Mouse (Mus musculus) E14TG2a.4 (cell line): ENCODE measurements at regions not wholly inside any gene's neighbourhood (a gene's known extent, or its start where the extent isn't known, plus 50 kb on each side); places are given as distances from the start of the nearest gene placed in this dataset.

ENCODE experiments used
- H3K27me3 ChIP-seq: 2 replicates; pipeline ENCODE4 v1.6.1; 2014; ENCODE audit warnings: low read length, control low read depth; ENCODE audit not compliant: insufficient read depth
- H3K36me3 ChIP-seq: 2 replicates; pipeline ENCODE4 v1.6.1; 2014; ENCODE audit warnings: low read length, control low read depth; ENCODE audit not compliant: insufficient read depth
- H3K4me1 ChIP-seq: replicated peaks from 2 replicates; pipeline ENCODE4 v1.6.1; 2014; ENCODE audit warnings: low read depth, low read length, control low read depth
- H3K4me3 ChIP-seq: replicated peaks from 2 replicates; pipeline ENCODE4 v1.5.1; 2014; ENCODE audit warnings: mild to moderate bottlenecking, low read length
- H3K9me3 ChIP-seq: 2 replicates; pipeline ENCODE4 v1.6.1; 2014; ENCODE audit warnings: low read length, control low read depth
- CTCF ChIP-seq: conservative IDR thresholded peaks from 2 replicates; pipeline ENCODE4 v1.5.1; 2014; ENCODE audit warnings: low read length
- NANOG ChIP-seq: IDR thresholded peaks from 2 replicates; pipeline ENCODE4 v1.6.1; 2014; ENCODE audit warnings: borderline replicate concordance, low read length, mixed read lengths
- POU5F1 ChIP-seq: IDR thresholded peaks from 2 replicates; pipeline ENCODE4 v1.6.1; 2014; ENCODE audit warnings: low read length, borderline replicate concordance

DNA sequence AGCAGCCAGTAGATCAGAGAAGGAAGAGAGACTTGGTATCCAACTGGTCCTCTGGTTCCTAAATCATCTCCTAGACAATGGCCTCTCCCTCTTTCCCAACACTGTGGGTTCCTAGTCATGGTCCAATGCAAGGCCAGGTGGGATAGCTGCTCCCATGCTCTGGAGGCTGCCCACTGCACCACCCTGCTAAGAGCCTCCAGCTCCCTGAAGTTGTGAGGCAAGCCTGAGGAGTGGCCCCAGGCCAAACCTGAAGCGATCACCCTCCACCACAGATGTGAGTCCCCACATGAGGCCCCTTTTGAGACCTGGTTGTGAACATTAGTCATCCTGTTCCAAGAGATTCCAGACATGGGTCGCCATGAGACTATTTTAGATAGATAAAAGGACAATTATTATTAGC is 96.5 kb upstream of the Ret start:
- Histone ChIP-seq H3K4me1 (no peaks in the 10 kb centered on the region), H3K4me3 (no peak overlapping the region), H3K36me3 (no peaks in the 10 kb centered on the region), H3K9me3 (no peaks in the 10 kb centered on the region), H3K27me3 (peaks cover 41% of the 10 kb centered on the region)
- TF ChIP-seq CTCF = no peak
- no peak for TF ChIP-seq NANOG
- TF ChIP-seq POU5F1 = no peak

DNA sequence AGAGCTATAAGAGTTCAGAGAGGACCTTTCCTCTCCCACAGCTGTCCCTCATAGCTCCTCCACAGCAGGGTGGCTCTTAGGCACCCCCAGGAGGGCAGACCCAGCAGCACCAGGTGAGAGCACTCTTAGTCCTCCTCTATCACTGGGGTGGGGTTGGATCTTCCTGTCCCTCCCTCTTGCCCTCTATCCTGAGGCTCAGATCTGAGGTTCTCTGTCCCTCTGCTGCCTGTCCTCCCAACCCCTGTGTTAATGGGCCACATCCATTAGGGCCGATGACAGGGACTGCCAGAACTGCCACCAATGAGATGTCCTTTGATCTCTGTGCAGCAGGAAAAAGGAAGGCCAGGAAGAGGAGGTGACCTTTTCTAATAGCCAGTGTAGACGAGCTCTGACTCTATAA is 95.4 kb upstream of the Ret start:
- Histone ChIP-seq H3K9me3 (no peaks in the 10 kb centered on the region), H3K27me3 (peaks cover 37% of the 10 kb centered on the region), H3K4me1 (no peaks in the 10 kb centered on the region), H3K36me3 (no peaks in the 10 kb centered on the region), H3K4me3 (no peak overlapping the region)
- TF ChIP-seq NANOG (no peak), CTCF (no peak), POU5F1 (no peak)

DNA sequence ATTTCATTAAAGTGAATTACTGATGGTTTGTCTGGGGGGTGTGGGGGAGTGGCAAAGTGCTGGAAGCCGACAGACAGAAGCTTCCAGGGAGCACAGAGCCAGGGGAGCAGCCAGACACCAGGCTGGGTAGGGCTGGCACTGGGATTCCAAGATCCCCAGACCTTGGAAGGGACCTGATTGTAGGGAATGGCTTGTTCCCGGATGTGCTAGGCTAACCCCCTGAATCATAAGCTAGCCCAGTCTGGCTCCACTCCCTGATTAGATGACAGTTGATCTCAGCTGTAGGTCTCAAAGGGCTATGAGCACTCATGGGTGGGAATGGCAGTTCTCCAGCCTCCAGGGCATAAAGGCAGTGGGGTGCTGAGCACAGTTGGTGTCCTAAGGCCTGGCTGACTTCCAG is 94.8 kb upstream of the Ret start:
- TF ChIP-seq CTCF (no peak), POU5F1 (no peak), NANOG (no peak)
- H3K9me3 ChIP-seq = no peaks in the 10 kb centered on the region
- no peaks in the 10 kb centered on the region for H3K36me3 ChIP-seq
- H3K4me1 ChIP-seq = no peaks in the 10 kb centered on the region
- peaks cover 33% of the 10 kb centered on the region for H3K27me3 ChIP-seq
- H3K4me3 ChIP-seq = no peak overlapping the region

DNA sequence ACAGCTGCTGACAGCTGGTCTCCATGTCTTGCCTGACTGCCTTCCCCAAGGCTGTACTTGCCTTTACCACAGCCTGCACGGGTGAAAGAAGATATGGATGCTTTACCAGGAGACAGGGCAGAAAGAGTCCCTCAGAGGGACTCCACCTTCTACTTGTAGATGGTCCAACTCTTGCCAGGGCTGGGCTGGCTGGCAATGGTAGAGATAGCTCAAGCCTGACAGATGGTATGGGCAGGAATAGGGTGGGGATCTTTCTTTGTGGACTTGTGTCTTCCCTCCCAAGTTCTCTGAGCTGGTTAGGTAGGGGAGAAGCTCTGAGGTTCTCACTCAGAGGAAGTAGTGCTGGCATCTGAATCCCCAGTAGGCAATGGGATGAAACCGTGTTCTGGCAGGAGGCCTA is 93.9 kb upstream of the Ret start:
- Histone ChIP-seq H3K9me3 (no peaks in the 10 kb centered on the region), H3K36me3 (no peaks in the 10 kb centered on the region), H3K4me1 (no peaks in the 10 kb centered on the region), H3K4me3 (no peak overlapping the region), H3K27me3 (peaks cover 28% of the 10 kb centered on the region)
- no peak for TF ChIP-seq POU5F1
- no peak for TF ChIP-seq NANOG
- TF ChIP-seq CTCF = no peak

DNA sequence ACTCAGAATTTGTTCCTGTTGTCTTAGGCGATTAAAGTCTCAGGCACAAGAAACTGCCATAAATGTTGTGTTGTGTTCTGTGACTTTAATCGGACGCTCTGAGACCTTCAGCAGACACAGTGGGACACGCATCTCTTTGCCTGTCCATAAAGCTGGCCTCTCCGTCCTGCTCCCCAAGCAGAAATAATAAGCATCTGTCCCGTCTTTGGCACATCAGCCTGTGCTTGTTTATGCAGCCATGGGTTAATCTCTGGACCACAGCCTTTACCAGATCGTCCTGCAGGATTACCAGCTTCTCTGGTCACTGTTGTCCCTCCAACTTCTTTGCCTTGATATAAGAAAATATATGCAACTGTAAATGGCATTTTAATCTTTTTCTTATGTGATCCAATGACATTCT is 87.7 kb upstream of the Ret start:
- Histone ChIP-seq H3K27me3 (no peaks in the 10 kb centered on the region), H3K36me3 (no peaks in the 10 kb centered on the region), H3K9me3 (peaks cover 5% of the 10 kb centered on the region), H3K4me1 (no peaks in the 10 kb centered on the region), H3K4me3 (no peak overlapping the region)
- TF ChIP-seq NANOG (no peak), POU5F1 (no peak), CTCF (no peak)

DNA sequence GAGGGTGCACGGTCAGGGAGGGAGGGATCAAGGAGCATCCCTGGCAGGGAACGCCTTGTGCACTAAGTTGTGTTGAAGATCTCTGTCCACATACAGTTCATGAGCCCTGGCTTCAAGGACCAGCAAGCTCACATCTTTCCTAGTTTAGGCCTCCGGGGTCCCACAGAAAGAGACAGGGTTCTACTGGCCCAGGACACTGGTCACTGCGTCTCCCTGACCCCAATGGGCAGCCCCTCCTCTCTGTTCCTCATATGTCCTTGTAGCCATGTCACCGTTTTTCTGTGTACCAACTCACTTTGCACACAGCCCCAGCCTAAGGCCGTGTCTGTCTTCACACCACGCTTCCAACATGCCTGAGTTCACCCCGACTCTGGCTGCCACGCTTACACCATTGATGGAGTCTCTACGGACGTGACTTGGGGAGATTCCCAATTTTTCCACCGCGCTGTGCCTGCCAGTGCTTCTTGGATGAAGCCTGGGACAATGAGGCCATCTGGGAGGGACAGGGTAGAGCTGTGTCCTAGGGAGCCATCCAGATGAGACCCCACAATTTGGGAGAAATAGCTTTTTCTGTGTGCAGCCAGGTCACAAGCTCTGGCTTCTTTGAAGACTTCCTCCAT is 86.5 kb upstream of the Ret start:
- no peaks in the 10 kb centered on the region for H3K27me3 ChIP-seq
- no peak overlapping the region for H3K4me3 ChIP-seq
- H3K36me3 ChIP-seq = no peaks in the 10 kb centered on the region
- H3K9me3 ChIP-seq = peaks cover 5% of the 10 kb centered on the region
- H3K4me1 ChIP-seq = no peaks in the 10 kb centered on the region
- TF ChIP-seq POU5F1 (no peak), NANOG (no peak), CTCF (no peak)

DNA sequence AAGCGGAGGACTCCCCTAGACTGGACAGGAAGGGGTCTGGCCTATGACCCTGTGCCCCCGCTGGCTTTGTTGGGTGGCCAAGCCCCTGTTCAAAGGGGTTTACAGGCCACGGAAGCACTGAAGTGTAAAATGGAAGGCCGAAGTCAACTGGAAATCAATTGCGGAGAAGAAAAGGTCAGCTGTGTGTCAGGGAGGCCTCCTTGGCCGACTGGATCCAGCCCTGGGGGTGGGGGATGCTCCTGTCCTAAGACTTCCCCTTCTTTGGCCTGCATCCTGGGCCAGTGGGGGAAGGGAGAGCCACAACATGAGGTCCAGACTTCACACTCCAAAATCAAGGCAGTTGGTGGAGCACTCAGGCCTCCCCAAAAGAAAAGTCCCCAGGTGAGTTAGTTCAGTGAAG is 66.4 kb upstream of the Ret start:
- Histone ChIP-seq H3K36me3 (no peaks in the 10 kb centered on the region), H3K27me3 (no peaks in the 10 kb centered on the region), H3K4me1 (no peaks in the 10 kb centered on the region), H3K4me3 (no peak overlapping the region), H3K9me3 (peaks cover 30% of the 10 kb centered on the region)
- no peak for TF ChIP-seq CTCF
- TF ChIP-seq NANOG = no peak
- no peak for TF ChIP-seq POU5F1

DNA sequence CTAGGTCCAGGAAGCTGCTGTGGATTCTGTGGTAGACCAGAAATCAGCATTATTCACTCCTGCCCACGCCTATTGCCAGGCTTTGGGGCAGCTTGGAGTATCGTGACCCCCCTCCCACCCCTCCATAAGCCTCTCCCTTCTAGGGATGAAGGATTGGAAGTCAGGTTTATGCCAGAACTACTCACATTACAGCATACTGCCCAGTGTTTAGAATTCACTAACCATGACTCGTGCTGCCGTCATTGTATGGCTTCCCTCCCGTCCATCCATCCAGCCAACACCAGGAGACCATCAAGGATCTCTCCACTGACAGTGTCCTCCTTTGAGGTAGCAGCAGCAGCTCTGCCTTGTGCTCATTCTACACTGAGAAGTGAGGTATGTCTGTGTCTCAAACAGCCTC is 62.4 kb upstream of the Ret start:
- TF ChIP-seq NANOG = no peak
- TF ChIP-seq POU5F1 = no peak
- TF ChIP-seq CTCF = no peak
- Histone ChIP-seq H3K9me3 (peaks cover 55% of the 10 kb centered on the region), H3K27me3 (no peaks in the 10 kb centered on the region), H3K4me3 (no peak overlapping the region), H3K4me1 (no peaks in the 10 kb centered on the region), H3K36me3 (no peaks in the 10 kb centered on the region)

DNA sequence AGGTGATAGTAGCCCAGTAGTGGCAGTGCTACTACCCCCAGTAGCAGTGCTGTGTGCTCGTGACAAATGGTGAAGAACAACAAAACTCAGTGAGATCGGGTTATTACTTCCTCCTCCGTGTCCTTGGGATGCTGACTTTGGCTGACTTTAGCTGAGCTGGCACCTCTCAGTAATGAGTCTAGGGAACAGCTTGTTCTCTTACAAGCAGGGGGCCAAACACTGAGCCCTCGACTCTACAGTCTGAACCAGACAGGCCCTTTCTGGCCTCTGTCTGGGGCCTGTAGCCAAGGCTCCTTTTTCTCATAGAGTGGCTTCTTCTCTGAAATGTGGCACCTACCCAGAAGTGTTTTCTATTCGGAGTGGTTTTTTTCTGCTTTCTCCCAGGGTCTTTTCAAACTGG is 57.4 kb upstream of the Ret start:
- peaks cover 12% of the 10 kb centered on the region; the same call in 1 of the 2 replicates for H3K27me3 ChIP-seq
- peaks cover 53% of the 10 kb centered on the region for H3K9me3 ChIP-seq
- H3K36me3 ChIP-seq = no peaks in the 10 kb centered on the region
- no peaks in the 10 kb centered on the region for H3K4me1 ChIP-seq
- no peak overlapping the region for H3K4me3 ChIP-seq
- TF ChIP-seq NANOG (no peak), POU5F1 (no peak), CTCF (no peak)
